Mouse (Mus musculus) intestine, postnatal 0 days (tissue): ENCODE measurements around the gene Cacna1c. TPM values are rescaled to one million over a fixed set of nuclear protein-coding genes. Genes with fewer than 3 reads are reported as not detected.

Experiments
- ATAC-seq: fragments of 200-750 bp; cut with Nextera tagmentation; 2 replicates; pipeline ENCODE4 v1.8.0; 2017; ENCODE audit warnings: mild to moderate bottlenecking, moderate TSS enrichment, moderate library complexity
- H3K27ac ChIP-seq: fragments of 300-500 bp; sonication (generic); 2 replicates; pipeline ENCODE4 v1.5.1; 2014; ENCODE audit warnings: mild to moderate bottlenecking, low read depth, low read length, moderate library complexity
- H3K27me3 ChIP-seq: fragments of 300-500 bp; sonication (generic); replicated peaks from 2 replicates; pipeline ENCODE4 v1.6.1; 2014; ENCODE audit warnings: low read length, mixed read lengths; ENCODE audit not compliant: control insufficient read depth, insufficient read depth
- H3K36me3 ChIP-seq: fragments of 300-500 bp; sonication (generic); 2 replicates; pipeline ENCODE4 v1.6.1; 2014; ENCODE audit warnings: mild to moderate bottlenecking, moderate library complexity; ENCODE audit not compliant: control insufficient read depth, insufficient read depth
- H3K4me1 ChIP-seq: fragments of 300-500 bp; sonication (generic); replicated peaks from 2 replicates; pipeline ENCODE4 v1.6.1; 2014; ENCODE audit warnings: antibody characterized with exemption, low read length, mixed read lengths; ENCODE audit not compliant: control insufficient read depth, insufficient read depth
- H3K4me2 ChIP-seq: fragments of 300-500 bp; sonication (generic); replicated peaks from 2 replicates; pipeline ENCODE4 v1.6.1; 2014; ENCODE audit warnings: low read depth, mild to moderate bottlenecking, moderate library complexity
- H3K4me3 ChIP-seq: fragments of 300-500 bp; sonication (generic); 2 replicates; pipeline ENCODE4 v1.5.1; 2014; ENCODE audit warnings: low read depth, low read length
- H3K9ac ChIP-seq: fragments of 300-500 bp; sonication (generic); 2 replicates; pipeline ENCODE4 v1.6.1; 2014; ENCODE audit warnings: mild to moderate bottlenecking, low read depth, low read length
- H3K9me3 ChIP-seq: fragments of 300-500 bp; sonication (generic); 2 replicates; pipeline ENCODE4 v1.6.1; 2016; ENCODE audit warnings: mixed run types; ENCODE audit not compliant: control insufficient read depth
- CTCF ChIP-seq: sonication (generic); IDR thresholded peaks from 2 replicates; pipeline ENCODE4 v1.5.1; 2016; ENCODE audit warnings: low read depth, mild to moderate bottlenecking, control low read depth, antibody characterized with exemption, moderate library complexity
- WGBS: fragments of 180-500 bp; shearing (Covaris S2); extraction: QIAGEN DNeasy Blood & Tissue Kit; methylation state at CpG from one replicate; pipeline ENCODE4 v1.1.7; 2014; 5-methylcytosine and 5-hydroxymethylcytosine counted together
- polyA plus RNA-seq: library from polyadenylated mRNA; unstranded; fragments of >200 nt; fragmentation: Nextera tagmentation; extraction: Ambion mirVana; gene quantifications from 2 replicates; pipeline ENCODE4 v1.2.1, GENCODE M21; 2015

The Cacna1c gene
- polyA plus RNA-seq, 1 experiment from 2014 or later, result 1.2 TPM

DNA sequence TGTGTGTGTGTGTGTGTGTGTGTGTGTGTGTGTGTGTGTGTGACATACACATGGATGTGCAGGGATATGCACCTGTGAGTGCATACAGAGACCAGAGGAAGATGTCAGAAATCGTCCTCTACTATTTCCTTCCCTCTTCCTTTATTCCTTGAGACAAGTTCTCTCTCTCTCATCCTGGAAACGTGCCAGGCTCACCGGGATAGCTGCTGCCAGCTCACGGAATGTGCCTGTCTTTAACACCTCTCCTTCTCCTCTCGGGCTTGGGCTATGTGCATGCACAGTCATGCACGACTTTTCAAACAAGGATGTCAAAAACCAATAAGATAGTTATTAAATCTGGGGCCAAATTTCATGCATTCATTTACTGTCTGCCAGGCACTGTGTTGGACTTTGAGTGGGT, 8.6 kb downstream of the Cacna1c start:
- Histone ChIP-seq H3K9me3 (no peaks in the 10 kb centered on the region), H3K27me3 (no peaks in the 10 kb centered on the region), H3K4me1 (no peaks in the 10 kb centered on the region), H3K36me3 (peaks cover 17% of the 10 kb centered on the region), H3K4me3 (no peak overlapping the region), H3K9ac (no peak overlapping the region), H3K4me2 (no peak overlapping the region), H3K27ac (no peak overlapping the region)
- TF ChIP-seq CTCF, result no peak
- no peak for ATAC-seq
- 82% methylated on average over 6 of the region's 6 CpGs for WGBS

DNA sequence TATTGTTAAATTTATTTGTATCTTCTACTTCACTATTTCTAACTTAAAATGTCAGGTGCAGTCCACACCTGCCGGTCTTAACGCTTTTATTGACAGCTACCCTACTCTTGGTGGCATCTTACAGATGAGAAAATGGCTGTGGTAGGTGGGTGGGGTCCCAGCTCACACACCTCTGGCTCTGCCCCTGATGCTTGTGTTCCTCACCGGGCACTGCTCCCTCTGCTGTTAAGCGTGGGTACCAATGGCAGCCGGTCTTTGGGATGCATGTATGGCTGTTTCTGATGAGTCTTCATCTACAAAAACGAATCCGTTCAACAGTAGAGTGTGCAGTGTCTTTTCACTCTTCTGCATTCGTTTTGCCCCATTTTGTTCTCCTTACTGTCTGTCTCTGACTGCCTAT, 9.6 kb downstream of the Cacna1c start:
- no peak overlapping the region for H3K27ac ChIP-seq
- no peaks in the 10 kb centered on the region for H3K9me3 ChIP-seq
- H3K27me3 ChIP-seq, result no peaks in the 10 kb centered on the region
- no peak overlapping the region for H3K9ac ChIP-seq
- no peak overlapping the region for H3K4me2 ChIP-seq
- no peak for ATAC-seq
- TF ChIP-seq CTCF, result peak; percentile 59
- no peak overlapping the region for H3K4me3 ChIP-seq
- no peaks in the 10 kb centered on the region for H3K4me1 ChIP-seq
- peaks cover 10% of the 10 kb centered on the region for H3K36me3 ChIP-seq
- 68% methylated on average over 8 of the region's 8 CpGs for WGBS

DNA sequence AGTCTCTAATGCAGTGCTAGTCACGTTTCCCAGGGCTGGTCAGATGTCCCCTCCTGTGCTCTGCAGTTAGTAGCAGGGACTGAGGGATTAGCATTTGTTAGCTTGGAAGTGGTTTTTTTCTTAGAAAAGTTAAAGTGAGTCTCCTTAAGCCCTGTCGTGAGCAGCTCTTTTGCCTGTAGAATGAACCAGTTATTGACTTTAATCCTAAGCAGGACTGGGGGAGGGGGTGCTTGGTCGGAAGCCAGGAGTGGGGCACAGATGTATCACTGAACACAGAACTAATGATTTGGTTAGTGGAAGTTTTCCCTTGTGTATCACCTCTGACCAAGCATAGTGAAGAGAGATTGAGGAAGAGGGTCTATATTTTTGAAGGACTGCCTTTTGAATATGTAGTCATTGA, 12.4 kb downstream of the Cacna1c start:
- 79% methylated on average over 3 of the region's 3 CpGs for WGBS
- H3K4me3 ChIP-seq, result no peak overlapping the region

DNA sequence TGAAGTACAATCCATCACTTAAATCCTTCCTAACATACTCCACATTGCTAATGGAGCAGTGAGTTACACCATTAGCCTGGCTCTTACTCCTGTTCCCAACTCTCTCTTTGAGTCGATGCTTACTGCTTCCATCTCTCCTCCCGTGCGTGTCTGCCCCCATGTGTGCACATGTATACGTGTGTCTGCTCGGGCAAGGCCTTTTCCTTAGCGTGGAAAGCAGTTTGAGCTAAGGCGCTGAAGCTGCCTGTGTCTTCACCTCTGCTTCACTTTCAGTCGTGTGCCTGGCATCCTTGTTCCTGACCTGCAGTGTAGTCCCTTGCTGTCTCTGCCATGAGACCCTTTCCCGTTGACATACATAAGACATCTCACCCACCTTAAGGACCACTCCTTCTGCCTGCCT, 14.0 kb downstream of the Cacna1c start:
- no peak for TF ChIP-seq CTCF
- Histone ChIP-seq H3K36me3 (no peaks in the 10 kb centered on the region; the same call in 1 of the 2 replicates), H3K9ac (no peak overlapping the region), H3K4me1 (no peaks in the 10 kb centered on the region), H3K27me3 (no peaks in the 10 kb centered on the region), H3K4me3 (no peak overlapping the region), H3K4me2 (no peak overlapping the region), H3K9me3 (no peaks in the 10 kb centered on the region), H3K27ac (no peak overlapping the region)
- 81% methylated on average over 9 of the region's 9 CpGs for WGBS
- ATAC-seq, result no peak

More for the DNA sequence above, 12.4 kb downstream of the Cacna1c start:
- Histone ChIP-seq H3K27ac (no peak overlapping the region), H3K27me3 (no peaks in the 10 kb centered on the region), H3K9ac (no peak overlapping the region), H3K36me3 (peaks cover 5% of the 10 kb centered on the region; the same call in 1 of the 2 replicates), H3K9me3 (no peaks in the 10 kb centered on the region), H3K4me1 (no peaks in the 10 kb centered on the region), H3K4me2 (no peak overlapping the region)
- no peak for TF ChIP-seq CTCF
- no peak for ATAC-seq

DNA sequence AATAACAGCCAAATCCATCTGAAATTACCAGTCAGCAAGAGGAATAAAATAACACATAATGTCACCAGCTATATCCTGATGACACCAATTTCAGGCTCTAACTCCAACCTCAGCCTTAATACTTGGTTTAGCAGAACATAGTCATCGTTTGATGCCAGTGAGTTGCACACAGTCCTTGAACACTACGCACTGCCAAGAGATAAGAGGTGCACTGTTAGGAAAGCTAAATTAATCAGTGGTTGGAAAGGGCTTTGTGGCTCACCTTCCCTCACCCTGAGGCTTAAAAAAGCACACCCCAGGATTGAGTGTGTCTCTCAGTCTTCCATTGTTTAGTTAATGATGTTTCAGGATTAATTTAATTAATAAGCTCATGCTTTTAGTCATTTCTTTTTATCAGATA, 16.0 kb downstream of the Cacna1c start:
- Histone ChIP-seq H3K27me3 (no peaks in the 10 kb centered on the region), H3K4me3 (no peak overlapping the region), H3K4me1 (no peaks in the 10 kb centered on the region), H3K9ac (no peak overlapping the region), H3K9me3 (no peaks in the 10 kb centered on the region), H3K27ac (no peak overlapping the region), H3K36me3 (no peaks in the 10 kb centered on the region; the same call in 1 of the 2 replicates), H3K4me2 (no peak overlapping the region)
- ATAC-seq, result no peak
- no peak for TF ChIP-seq CTCF
- 80% methylated on average over 2 of the region's 2 CpGs for WGBS

DNA sequence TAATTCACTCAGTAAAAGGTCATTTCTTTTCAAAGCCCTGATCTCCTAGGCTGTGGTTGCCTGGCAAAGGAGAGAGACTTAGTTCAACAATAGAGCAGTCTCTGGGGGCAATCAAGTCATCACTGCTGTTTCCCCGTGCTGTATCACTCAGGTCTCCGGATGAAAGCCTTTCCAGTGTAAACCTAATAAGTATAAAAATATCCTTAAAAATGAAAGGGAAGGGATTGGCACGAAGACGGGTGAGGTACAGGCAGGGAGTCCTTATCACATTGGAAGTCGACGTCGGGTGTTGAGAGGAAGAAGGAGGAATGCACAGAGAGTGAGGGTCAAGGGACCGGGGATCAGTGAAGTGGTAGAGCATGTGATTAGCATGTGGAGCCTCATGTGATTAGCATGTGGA, 19.1 kb downstream of the Cacna1c start:
- no peak overlapping the region for H3K27ac ChIP-seq
- no peaks in the 10 kb centered on the region for H3K27me3 ChIP-seq
- no peaks in the 10 kb centered on the region for H3K4me1 ChIP-seq
- no peak overlapping the region for H3K4me2 ChIP-seq
- H3K9ac ChIP-seq, result no peak overlapping the region
- H3K4me3 ChIP-seq, result no peak overlapping the region
- TF ChIP-seq CTCF, result no peak
- no peaks in the 10 kb centered on the region for H3K9me3 ChIP-seq
- ATAC-seq, result no peak
- H3K36me3 ChIP-seq, result no peaks in the 10 kb centered on the region
- WGBS, result 50% methylated on average over 8 of the region's 8 CpGs

DNA sequence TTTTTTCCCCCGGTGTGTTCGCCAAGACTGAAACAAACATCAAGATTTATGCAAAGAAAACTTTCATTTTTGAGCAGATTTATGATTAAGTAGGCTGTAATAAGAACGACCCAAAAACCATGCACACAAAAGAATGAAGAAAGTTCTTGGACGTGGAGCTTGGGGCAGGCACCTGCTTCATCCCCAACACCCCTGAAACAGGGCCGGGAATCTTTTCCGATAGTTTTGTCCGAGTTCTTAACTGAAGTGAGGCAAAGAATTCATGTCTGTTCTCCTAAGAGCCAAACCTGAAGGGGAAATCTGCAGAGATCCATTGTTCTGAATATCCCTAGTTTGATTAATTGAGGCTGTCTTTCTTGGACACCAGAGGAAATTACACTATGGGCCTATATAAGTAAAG, 20.1 kb downstream of the Cacna1c start:
- no peak for TF ChIP-seq CTCF
- ATAC-seq, result no peak

More for the DNA sequence above, 20.1 kb downstream of the Cacna1c start:
- no peaks in the 10 kb centered on the region for H3K9me3 ChIP-seq
- no peaks in the 10 kb centered on the region for H3K36me3 ChIP-seq
- no peaks in the 10 kb centered on the region for H3K4me1 ChIP-seq
- peak overlapping the region; percentile 76 for H3K4me3 ChIP-seq
- H3K27me3 ChIP-seq, result no peaks in the 10 kb centered on the region
- H3K9ac ChIP-seq, result no peak overlapping the region
- no peak overlapping the region for H3K27ac ChIP-seq
- H3K4me2 ChIP-seq, result peak overlapping the region; percentile 77
- WGBS, result 68% methylated on average over 7 of the region's 7 CpGs
